Mouse (Mus musculus): Measurements from ENCODE around the gene Nkap. TPM values are rescaled to one million over a fixed set of nuclear protein-coding genes. Genes with fewer than 3 reads are reported as not detected.
A peak's percentile ranks its signal among the peaks of the same experiment; 100 is the strongest.
"Not testable (repeated sequence)": the region's sequence is repeated elsewhere in the genome, so short reads cannot be mapped to it uniquely, and the experiment has no call there.

Gene Nkap
- polyA plus RNA-seq (2012; rRNA removed) = 1.1 and 1.7 TPM in 2 replicates

GRCm38 (mm10) chrX:37126671-37127358, at the start of gene Nkap:
Gene Nkap (plus strand): TSS chrX:37126795.
- WGBS = 13% methylated on average over 58 of the region's 58 CpGs
- DNase-seq (ENCODE audit: low read depth, low spot score) = no peak

- WGBS = 62% methylated on average over 4 of the region's 4 CpGs
- not testable (repeated sequence) for DNase-seq (ENCODE audit: low read depth, low spot score)
These were observed 46.2 kb upstream of the Nkap start for GRCm38 (mm10) chrX:37080345-37080744.

- 59% methylated on average over 6 of the region's 6 CpGs for WGBS
- no peak for DNase-seq (ENCODE audit: low read depth, low spot score)
These were observed 45.4 kb upstream of the Nkap start for GRCm38 (mm10) chrX:37081194-37081593.

- 16% methylated on average over 19 of the region's 19 CpGs for WGBS
- no peak for DNase-seq (ENCODE audit: low read depth, low spot score)
These were observed 42.2 kb upstream of the Nkap start for GRCm38 (mm10) chrX:37084318-37084926.

- WGBS = 23% methylated on average over 38 of the region's 38 CpGs
- peak; percentile 65 for DNase-seq (ENCODE audit: low read depth, low spot score)
These were observed 41.5 kb upstream of the Nkap start, which contains the start of gene Rpl39 for GRCm38 (mm10) chrX:37084927-37085660. Gene Rpl39 (minus strand): TSS chrX:37085402.

GRCm38 (mm10) chrX:37085665-37086064, 40.9 kb upstream of the Nkap start:
- no peak for DNase-seq (ENCODE audit: low read depth, low spot score)
- 23% methylated on average over 9 of the region's 9 CpGs for WGBS

- DNase-seq (ENCODE audit: low read depth, low spot score) = no peak
- 82% methylated on average over 1 of the region's 1 CpGs for WGBS
These were observed 37.8 kb upstream of the Nkap start for GRCm38 (mm10) chrX:37088778-37089177.

- DNase-seq (ENCODE audit: low read depth, low spot score) = no peak
- 49% methylated on average over 3 of the region's 3 CpGs for WGBS
These were observed 35.1 kb upstream of the Nkap start for GRCm38 (mm10) chrX:37091457-37091856.

GRCm38 (mm10) chrX:37095106-37095768, 31.4 kb upstream of the Nkap start:
- no peak for DNase-seq (ENCODE audit: low read depth, low spot score)
- WGBS = 85% methylated on average over 11 of the region's 11 CpGs

GRCm38 (mm10) chrX:37098681-37099080, 27.9 kb upstream of the Nkap start:
- 90% methylated on average over 3 of the region's 3 CpGs for WGBS

GRCm38 (mm10) chrX:37103826-37104225, 22.8 kb upstream of the Nkap start:
- DNase-seq (ENCODE audit: low read depth, low spot score) = no peak
- WGBS = 46% methylated on average over 2 of the region's 2 CpGs

More at GRCm38 (mm10) chrX:37098681-37099080, 27.9 kb upstream of the Nkap start:
- DNase-seq (ENCODE audit: low read depth, low spot score) = no peak

- no peak for DNase-seq (ENCODE audit: low read depth, low spot score)
- WGBS = 13% methylated on average over 27 of the region's 27 CpGs
These were observed 16.9 kb upstream of the Nkap start for GRCm38 (mm10) chrX:37109526-37110192.

- 13% methylated on average over 30 of the region's 30 CpGs for WGBS
These were observed 16.3 kb upstream of the Nkap start, which contains the start of gene Upf3b for GRCm38 (mm10) chrX:37110193-37110880. Gene Upf3b (minus strand): TSS chrX:37110322.

GRCm38 (mm10) chrX:37110881-37111193, 15.8 kb upstream of the Nkap start:
- DNase-seq (ENCODE audit: low read depth, low spot score) = no peak
- 79% methylated on average over 4 of the region's 4 CpGs for WGBS

More at GRCm38 (mm10) chrX:37110193-37110880, 16.3 kb upstream of the Nkap start, which contains the start of gene Upf3b:
- peak; percentile 82 for DNase-seq (ENCODE audit: low read depth, low spot score)

- DNase-seq (ENCODE audit: low read depth, low spot score) = no peak
- WGBS = no CpG with 5 or more reads among the region's 5 CpGs
These were observed 9.5 kb upstream of the Nkap start for GRCm38 (mm10) chrX:37117085-37117484.

- WGBS = 63% methylated on average over 3 of the region's 3 CpGs
- DNase-seq (ENCODE audit: low read depth, low spot score) = no peak
These were observed 7.0 kb upstream of the Nkap start for GRCm38 (mm10) chrX:37119585-37119984.

- DNase-seq (ENCODE audit: low read depth, low spot score) = no peak
- WGBS = 56% methylated on average over 5 of the region's 5 CpGs
These were observed 6.4 kb upstream of the Nkap start for GRCm38 (mm10) chrX:37120212-37120611.

GRCm38 (mm10) chrX:37125511-37125910, 1.1 kb upstream of the Nkap start:
- DNase-seq (ENCODE audit: low read depth, low spot score) = no peak
- 90% methylated on average over 7 of the region's 7 CpGs for WGBS

- no peak for DNase-seq (ENCODE audit: low read depth, low spot score)
- WGBS = 90% methylated on average over 3 of the region's 3 CpGs
These were observed 15.1 kb downstream of the Nkap start for GRCm38 (mm10) chrX:37141732-37142131.

All from large intestine, adult 2 months (tissue).